Mouse (Mus musculus) ES-E14 (cell line): Measurements from ENCODE around the gene Defa21.
"Not testable (repeated sequence)": the region's sequence is repeated elsewhere in the genome, so short reads cannot be mapped to it uniquely, and the experiment has no call there.

ENCODE experiments used
- CHD2 ChIP-seq: IDR thresholded peaks from 2 replicates; pipeline ENCODE4 v1.6.1; 2014; ENCODE audit warnings: mild to moderate bottlenecking, low read depth, low read length, inconsistent platforms
- HCFC1 ChIP-seq: IDR thresholded peaks from 2 replicates; pipeline ENCODE4 v1.6.1; 2012; ENCODE audit warnings: low read length, inconsistent platforms, borderline replicate concordance; ENCODE audit not compliant: insufficient read depth
- MAFK ChIP-seq: IDR thresholded peaks from 2 replicates; pipeline ENCODE4 v1.6.1; 2014; ENCODE audit warnings: mild to moderate bottlenecking, low read depth, low read length, inconsistent platforms; ENCODE audit not compliant: insufficient read depth
- ZC3H11A ChIP-seq: IDR thresholded peaks from 2 replicates; pipeline ENCODE4 v1.6.1; 2012; ENCODE audit warnings: low read depth, mild to moderate bottlenecking, inconsistent platforms, low read length, borderline replicate concordance
- ZNF384 ChIP-seq: IDR thresholded peaks from 2 replicates; pipeline ENCODE4 v1.6.1; 2012; ENCODE audit warnings: low read depth, low read length, inconsistent platforms

GRCm38 (mm10) chr8:21025245-21025644 lies at the start of gene Defa21:
- TF ChIP-seq MAFK, ZNF384, ZC3H11A, HCFC1, CHD2: not testable (repeated sequence)
